Comparison of ENCODE assay signal across 18 mouse cellular contexts in the genomic region with DNA sequence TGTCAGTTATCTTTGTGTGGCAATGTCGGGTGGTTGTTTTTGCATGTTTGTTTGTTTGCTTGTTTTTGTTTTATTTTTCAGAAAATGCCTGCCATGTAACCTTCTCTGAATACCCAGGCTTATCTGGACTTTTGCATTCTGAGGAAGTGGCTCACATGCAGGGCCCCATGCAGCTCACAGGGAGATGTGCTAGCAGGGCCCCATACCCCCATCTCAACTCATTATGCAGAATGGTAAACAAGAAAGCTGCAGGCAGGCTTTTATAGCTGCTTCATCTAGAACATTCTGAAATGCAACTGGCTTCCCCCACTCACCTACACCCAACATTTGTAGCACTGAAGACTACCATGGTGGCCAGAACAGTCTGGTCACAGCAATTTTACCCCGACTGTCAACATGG.
DNase-seq lines count a peak whose midpoint lies in the region; ATAC-seq and TF ChIP-seq lines count a peak whose summit lies in the region.
"Had no signal": no experiment of that assay in that cellular context is flagged by ENCODE, and none has a peak within 500 bp of the region (broad histone marks: within the 10 kb centered on the region; RNA-seq: fewer than 3 reads in every experiment).

No protein-coding gene starts in this region.

- H3K27ac ChIP-seq in kidney, embryonic 15.5 days, result peak overlapping the region; percentile 89
- H3K27ac ChIP-seq in midbrain, embryonic 10.5 days (replicated peaks), result 0 out of 2 replicates have a peak overlapping the region, but pooled peaks have one; percentile 19
- no peak overlapping the region for H3K27ac ChIP-seq in midbrain, embryonic 14.5 days (replicated peaks; ENCODE audit: low read depth, low read length)
- H3K27ac ChIP-seq in MEL (ENCODE audit: control insufficient read depth, low read depth, low read length), result no peak overlapping the region
- H3K27ac ChIP-seq in limb, embryonic 10.5 days, result peak overlapping the region; percentile 78; the same call in 1 of the 2 replicates
- H3K27ac ChIP-seq: heart, adult 2 months; hindbrain, embryonic 14.5 days; limb, embryonic 13.5 days; liver, embryonic 13.5 days had no signal

- intact Hi-C loops in heart, postnatal 14 days (cut with DNase I), result no loop called here

- no peak for ATAC-seq in kidney, embryonic 15.5 days (replicated peaks; ENCODE audit: low FRiP score)
- no peak for ATAC-seq in midbrain, embryonic 14.5 days (ENCODE audit: low FRiP score, low TSS enrichment)
- ATAC-seq: forebrain, embryonic 16.5 days; intestine, postnatal 0 days had no signal

- no peak overlapping the region for H3K4me3 ChIP-seq in kidney, embryonic 15.5 days (replicated peaks)
- H3K4me3 ChIP-seq in midbrain, embryonic 10.5 days, result no peak overlapping the region
- no peak overlapping the region for H3K4me3 ChIP-seq in midbrain, embryonic 14.5 days (replicated peaks; ENCODE audit: low read depth, low read length)
- H3K4me3 ChIP-seq in MEL (ENCODE audit: control insufficient read depth in 1 of 2, insufficient read depth in 1 of 2, low read depth in 2 of 2, low read length in 2 of 2), result peak overlapping the region in 1 of 2 experiments; percentile 22; a peak in 1 of 4 replicates
- no peak overlapping the region for H3K4me3 ChIP-seq in limb, embryonic 10.5 days
- H3K4me3 ChIP-seq: heart, adult 2 months; limb, embryonic 13.5 days; liver, embryonic 13.5 days had no signal

- peaks cover 61% of the 10 kb centered on the region for H3K4me1 ChIP-seq in kidney, embryonic 15.5 days
- peaks cover 40% of the 10 kb centered on the region for H3K4me1 ChIP-seq in midbrain, embryonic 10.5 days
- peaks cover 3% of the 10 kb centered on the region for H3K4me1 ChIP-seq in midbrain, embryonic 14.5 days (ENCODE audit: control insufficient read depth, insufficient read depth, low read length)
- H3K4me1 ChIP-seq in MEL (ENCODE audit: control insufficient read depth in 1 of 2, insufficient read depth in 2 of 2, low read length in 2 of 2), result peaks cover 15 to 17% of the 10 kb centered on the region in 2 experiments
- H3K4me1 ChIP-seq in limb, embryonic 10.5 days, result peaks cover 74% of the 10 kb centered on the region

- peak; percentile 16 to 51; a peak in 1 of 4 replicates for TF ChIP-seq EP300 in MEL (IDR thresholded peaks at IDR 0.05; ENCODE audit: low read depth in 1 of 2, low read length in 2 of 2)

- H3K9me3 ChIP-seq in kidney, embryonic 15.5 days (replicated peaks), result no peaks in the 10 kb centered on the region
- H3K9me3 ChIP-seq in midbrain, embryonic 10.5 days (replicated peaks), result 0 out of 2 replicates have a peak, but pooled peaks cover 3% of the 10 kb centered on the region
- H3K9me3 ChIP-seq in midbrain, embryonic 14.5 days (ENCODE audit: control insufficient read depth, low read length), result no peaks in the 10 kb centered on the region
- H3K9me3 ChIP-seq in MEL (replicated peaks; ENCODE audit: insufficient read depth, low read length), result no peaks in the 10 kb centered on the region
- H3K9me3 ChIP-seq in limb, embryonic 10.5 days (replicated peaks), result no peaks in the 10 kb centered on the region
- H3K9me3 ChIP-seq: liver, embryonic 13.5 days had no signal

- H3K36me3 ChIP-seq in kidney, embryonic 15.5 days, result no peaks in the 10 kb centered on the region
- no peaks in the 10 kb centered on the region for H3K36me3 ChIP-seq in midbrain, embryonic 10.5 days
- no peaks in the 10 kb centered on the region for H3K36me3 ChIP-seq in midbrain, embryonic 14.5 days (ENCODE audit: control insufficient read depth, insufficient read depth, low read length)
- H3K36me3 ChIP-seq in MEL (ENCODE audit: control insufficient read depth in 1 of 2, insufficient read depth in 2 of 2, low read length in 2 of 2), result peaks cover 0 to 10% of the 10 kb centered on the region in 2 experiments; a peak in 2 of 4 replicates
- 0 out of 2 replicates have a peak, but pooled peaks cover 4% of the 10 kb centered on the region for H3K36me3 ChIP-seq in limb, embryonic 10.5 days
- H3K36me3 ChIP-seq: limb, embryonic 13.5 days; liver, embryonic 13.5 days had no signal

- no peak for TF ChIP-seq RAD21 in MEL (IDR thresholded peaks at IDR 0.05; ENCODE audit: low read depth, low read length)

- no peak for TF ChIP-seq POLR2A in MEL (IDR thresholded peaks at IDR 0.05; ENCODE audit: control insufficient read depth in 1 of 2, insufficient read depth in 1 of 2, low read depth in 1 of 2, low read length in 2 of 2, poor library complexity in 1 of 2)

- TF ChIP-seq CTCF in MEL (IDR thresholded peaks at IDR 0.05 in 2 of 3, conservative IDR thresholded peaks at IDR 0.05 in 1 of 3; ENCODE audit: control insufficient read depth in 1 of 3, insufficient read depth in 1 of 3, low read depth in 2 of 3, low read length in 3 of 3, poor library complexity in 1 of 3, severe bottlenecking in 1 of 3), result no peak

- H3K9ac ChIP-seq in kidney, embryonic 15.5 days, result no peak overlapping the region
- H3K9ac ChIP-seq in midbrain, embryonic 14.5 days (replicated peaks; ENCODE audit: low read length), result no peak overlapping the region
- H3K9ac ChIP-seq in MEL (ENCODE audit: control insufficient read depth, low read depth, low read length, poor library complexity, severe bottlenecking), result no peak overlapping the region
- H3K9ac ChIP-seq: hindbrain, embryonic 14.5 days; limb, embryonic 13.5 days; liver, embryonic 13.5 days had no signal

- no peaks in the 10 kb centered on the region for H3K27me3 ChIP-seq in kidney, embryonic 15.5 days
- H3K27me3 ChIP-seq in midbrain, embryonic 10.5 days (ENCODE audit: low read depth, poor library complexity, severe bottlenecking), result peaks cover 4% of the 10 kb centered on the region; the same call in 1 of the 2 replicates
- no peaks in the 10 kb centered on the region for H3K27me3 ChIP-seq in midbrain, embryonic 14.5 days (ENCODE audit: control insufficient read depth, insufficient read depth, low read length)
- no peaks in the 10 kb centered on the region for H3K27me3 ChIP-seq in MEL (ENCODE audit: control insufficient read depth in 1 of 2, insufficient read depth in 2 of 2, low read length in 2 of 2)
- no peaks in the 10 kb centered on the region for H3K27me3 ChIP-seq in limb, embryonic 10.5 days (ENCODE audit: low read depth, poor library complexity, severe bottlenecking)
- H3K27me3 ChIP-seq: limb, embryonic 13.5 days; liver, embryonic 13.5 days had no signal

- H3K79me2 ChIP-seq in MEL (ENCODE audit: control insufficient read depth, insufficient read depth, low read length, poor library complexity), result no peaks in the 10 kb centered on the region

- WGBS in kidney, embryonic 15.5 days, result 91% methylated on average over 2 of the region's 2 CpGs
- WGBS in midbrain, embryonic 10.5 days, result 91% methylated on average over 2 of the region's 2 CpGs
- WGBS in midbrain, embryonic 14.5 days, result 93% methylated on average over 2 of the region's 2 CpGs
- WGBS in limb, embryonic 10.5 days, result 95% methylated on average over 2 of the region's 2 CpGs

- no peak overlapping the region for H3K4me2 ChIP-seq in kidney, embryonic 15.5 days
- H3K4me2 ChIP-seq in midbrain, embryonic 14.5 days (ENCODE audit: low read length), result no peak overlapping the region
- H3K4me2 ChIP-seq: hindbrain, embryonic 14.5 days; limb, embryonic 13.5 days; liver, embryonic 13.5 days had no signal

- no peak for DNase-seq in kidney, postnatal 14 days
- DNase-seq in midbrain, embryonic 10.5 days (ENCODE audit: low spot score), result no peak
- no peak for DNase-seq in midbrain, embryonic 14.5 days
- DNase-seq in MEL (ENCODE audit: low read depth, low spot score), result peak; percentile 36
- no peak for DNase-seq in limb, embryonic 10.5 days (ENCODE audit: low spot score)
- DNase-seq in heart, postnatal 14 days, result no peak
- DNase-seq: cerebellum, adult 2 months; cerebellum, postnatal 36 days; gastrocnemius, postnatal 25 days; liver, embryonic 13.5 days; right cerebral cortex, postnatal 25 days; thymus, postnatal 4 days had no signal

TF ChIP-seq in MEL, 35 proteins besides CTCF, POLR2A, EP300 and RAD21:
- TF ChIP-seq SMC3 (IDR thresholded peaks at IDR 0.05; ENCODE audit: low read depth, low read length) (0 out of 2 replicates have a peak, but pooled peaks have one; percentile 4), UBTF (IDR thresholded peaks at IDR 0.05; ENCODE audit: borderline replicate concordance, insufficient read depth, low read depth, low read length) (no peak), POLR2AphosphoS2 (IDR thresholded peaks at IDR 0.05; ENCODE audit: low read length) (no peak), GATA1 (IDR thresholded peaks at IDR 0.05; ENCODE audit: low read depth, low read length) (peak; percentile 30), E2F4 (IDR thresholded peaks at IDR 0.05; ENCODE audit: borderline replicate concordance, low read depth, low read length) (no peak), MXI1 (IDR thresholded peaks at IDR 0.05; ENCODE audit: low read depth, low read length) (0 out of 2 replicates have a peak, but pooled peaks have one; percentile 33), BHLHE40 (IDR thresholded peaks at IDR 0.05; ENCODE audit: borderline replicate concordance, low read depth, low read length) (0 out of 2 replicates have a peak, but pooled peaks have one; percentile 28), CHD1 (IDR thresholded peaks at IDR 0.05; ENCODE audit: low read depth, low read length) (no peak), USF2 (IDR thresholded peaks at IDR 0.05; ENCODE audit: borderline replicate concordance in 1 of 2, insufficient read depth in 1 of 2, low read depth in 1 of 2, low read length in 2 of 2) (no peak)
TF ChIP-seq in MEL: peak in this region for 4.

Comparison
In these comparisons a context has a peak if more than half of its experiments do, and no peak if none do; other contexts are left out.
1. H3K27ac ChIP-seq: peak in kidney, embryonic 15.5 days (single experiment), midbrain, embryonic 10.5 days (single experiment) and limb, embryonic 10.5 days (single experiment); none in midbrain, embryonic 14.5 days (single experiment) and MEL (single experiment).